Mouse (Mus musculus): ENCODE measurements at regions not wholly inside any gene's neighbourhood (a gene's known extent, or its start where the extent isn't known, plus 50 kb on each side); places are given as distances from the start of the nearest gene placed in this dataset.

DNA sequence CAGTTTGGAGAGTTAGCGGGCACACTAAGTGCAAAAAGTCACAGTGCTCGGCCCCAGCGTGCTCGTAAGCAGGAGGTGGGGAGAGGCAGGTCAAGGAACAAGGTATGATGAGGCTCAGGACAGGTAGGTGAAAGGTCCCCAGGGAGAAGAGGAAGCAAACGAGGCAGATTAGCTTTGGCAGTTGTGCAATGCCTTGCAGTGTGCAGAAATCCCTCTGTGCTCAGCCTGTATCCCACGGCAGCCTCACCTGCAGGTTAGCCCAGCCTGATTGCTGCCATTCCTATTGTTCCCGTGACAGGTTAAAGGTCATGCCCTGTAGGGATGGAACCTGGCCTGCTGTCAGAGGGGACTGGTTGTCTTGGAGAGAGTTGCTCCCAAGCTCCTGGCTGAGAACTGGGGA is 257.6 kb downstream of the Zfp704 start:
- TF ChIP-seq CTCF (IDR thresholded peaks at IDR 0.05; ENCODE audit: low read depth) (no peak), EP300 (IDR thresholded peaks at IDR 0.05; ENCODE audit: low read depth) (no peak)
